Mouse (Mus musculus) embryonic fibroblast, embryonic 13.5 days (primary cell): ENCODE measurements around the gene Mtfr2.

Experiments
- CTCF ChIP-seq: IDR thresholded peaks from 2 replicates; pipeline ENCODE4 v1.5.1; 2011; ENCODE audit warnings: mild to moderate bottlenecking, control low read depth, low read length, moderate library complexity, borderline replicate concordance; ENCODE audit not compliant: insufficient read depth
- POLR2A ChIP-seq: IDR thresholded peaks from 2 replicates; pipeline ENCODE4 v1.6.1; 2011; ENCODE audit warnings: low read depth, mild to moderate bottlenecking, control low read depth, low read length, moderate library complexity

- TF ChIP-seq CTCF (no peak), POLR2A (no peak)
Measured at GRCm38 (mm10) chr10:20313447-20313846, 34.1 kb upstream of the Mtfr2 start.
